Mouse (Mus musculus): Measurements from ENCODE around the gene AF067063. TPM values are rescaled to one million over a fixed set of nuclear protein-coding genes. Genes with fewer than 3 reads are reported as not detected.
"Not testable (repeated sequence)": the region's sequence is repeated elsewhere in the genome, so short reads cannot be mapped to it uniquely, and the experiment has no call there.

AF067063 gene
- polyA plus RNA-seq (2014; fragmentation: Nextera tagmentation; extraction: Ambion mirVana), result not detected in 2 replicates

GRCm38 (mm10) chr13:119830116-119830515 is at the start of gene AF067063:
AF067063 (minus strand) TSS chr13:119830216.
- H3K4me1 ChIP-seq (replicated peaks; ENCODE audit: control insufficient read depth, insufficient read depth, low read length); H3K4me3 ChIP-seq (ENCODE audit: low read depth, low read length); ATAC-seq (replicated peaks; ENCODE audit: low FRiP score): not testable (repeated sequence)

GRCm38 (mm10) chr13:119864395-119864999 is 34.5 kb upstream of the AF067063 start:
- not testable (repeated sequence) for DNase-seq (ENCODE audit: low spot score); H3K9me3 ChIP-seq (ENCODE audit: control insufficient read depth, low read length); H3K4me2 ChIP-seq; H3K27me3 ChIP-seq (replicated peaks; ENCODE audit: control insufficient read depth, insufficient read depth, low read length); H3K9ac ChIP-seq (ENCODE audit: low read depth, low read length); H3K36me3 ChIP-seq (ENCODE audit: control insufficient read depth, insufficient read depth, low read length); H3K4me3 ChIP-seq (ENCODE audit: low read depth, low read length); H3K4me1 ChIP-seq (replicated peaks; ENCODE audit: control insufficient read depth, insufficient read depth, low read length); H3K27ac ChIP-seq (ENCODE audit: low read depth, low read length); ATAC-seq (replicated peaks; ENCODE audit: low FRiP score)
- 61% methylated on average over 6 of the region's 7 CpGs for WGBS

More at GRCm38 (mm10) chr13:119830116-119830515, at the start of gene AF067063:
- not testable (repeated sequence) for H3K9ac ChIP-seq (ENCODE audit: low read depth, low read length); H3K9me3 ChIP-seq (ENCODE audit: control insufficient read depth, low read length); H3K4me2 ChIP-seq; H3K36me3 ChIP-seq (ENCODE audit: control insufficient read depth, insufficient read depth, low read length); DNase-seq (ENCODE audit: low spot score); H3K27ac ChIP-seq (ENCODE audit: low read depth, low read length); H3K27me3 ChIP-seq (replicated peaks; ENCODE audit: control insufficient read depth, insufficient read depth, low read length)

GRCm38 (mm10) chr13:119862399-119862798 is 32.4 kb upstream of the AF067063 start:
- ATAC-seq (replicated peaks; ENCODE audit: low FRiP score), result not testable (repeated sequence)
- no CpG with 5 or more reads among the region's 6 CpGs for WGBS

GRCm38 (mm10) chr13:119839982-119840381 is 10.0 kb upstream of the AF067063 start:
- not testable (repeated sequence) for H3K4me3 ChIP-seq (ENCODE audit: low read depth, low read length); H3K9ac ChIP-seq (ENCODE audit: low read depth, low read length); H3K4me1 ChIP-seq (replicated peaks; ENCODE audit: control insufficient read depth, insufficient read depth, low read length); H3K36me3 ChIP-seq (ENCODE audit: control insufficient read depth, insufficient read depth, low read length); H3K27ac ChIP-seq (ENCODE audit: low read depth, low read length); DNase-seq (ENCODE audit: low spot score); H3K4me2 ChIP-seq; ATAC-seq (replicated peaks; ENCODE audit: low FRiP score); H3K27me3 ChIP-seq (replicated peaks; ENCODE audit: control insufficient read depth, insufficient read depth, low read length); H3K9me3 ChIP-seq (ENCODE audit: control insufficient read depth, low read length)
- WGBS, result 21% methylated on average over 6 of the region's 6 CpGs

More at GRCm38 (mm10) chr13:119862399-119862798, 32.4 kb upstream of the AF067063 start:
- H3K27ac ChIP-seq (ENCODE audit: low read depth, low read length); H3K4me1 ChIP-seq (replicated peaks; ENCODE audit: control insufficient read depth, insufficient read depth, low read length); H3K36me3 ChIP-seq (ENCODE audit: control insufficient read depth, insufficient read depth, low read length); H3K4me2 ChIP-seq; DNase-seq (ENCODE audit: low spot score); H3K4me3 ChIP-seq (ENCODE audit: low read depth, low read length); H3K9me3 ChIP-seq (ENCODE audit: control insufficient read depth, low read length); H3K27me3 ChIP-seq (replicated peaks; ENCODE audit: control insufficient read depth, insufficient read depth, low read length); H3K9ac ChIP-seq (ENCODE audit: low read depth, low read length): not testable (repeated sequence)

GRCm38 (mm10) chr13:119837719-119838337 is 7.8 kb upstream of the AF067063 start:
- H3K9me3 ChIP-seq (ENCODE audit: control insufficient read depth, low read length); H3K4me1 ChIP-seq (replicated peaks; ENCODE audit: control insufficient read depth, insufficient read depth, low read length); H3K4me2 ChIP-seq; H3K9ac ChIP-seq (ENCODE audit: low read depth, low read length); H3K27me3 ChIP-seq (replicated peaks; ENCODE audit: control insufficient read depth, insufficient read depth, low read length); ATAC-seq (replicated peaks; ENCODE audit: low FRiP score); H3K4me3 ChIP-seq (ENCODE audit: low read depth, low read length); H3K36me3 ChIP-seq (ENCODE audit: control insufficient read depth, insufficient read depth, low read length); H3K27ac ChIP-seq (ENCODE audit: low read depth, low read length): not testable (repeated sequence)
- WGBS, result 5% methylated on average over 14 of the region's 23 CpGs
- peak; percentile 36 for DNase-seq (ENCODE audit: low spot score)

- DNase-seq (ENCODE audit: low spot score) (peak; percentile 38), ATAC-seq (replicated peaks; ENCODE audit: low FRiP score) (peak; percentile 52)
- not testable (repeated sequence) for H3K36me3 ChIP-seq (ENCODE audit: control insufficient read depth, insufficient read depth, low read length); H3K4me1 ChIP-seq (replicated peaks; ENCODE audit: control insufficient read depth, insufficient read depth, low read length); H3K9ac ChIP-seq (ENCODE audit: low read depth, low read length); H3K9me3 ChIP-seq (ENCODE audit: control insufficient read depth, low read length); H3K27ac ChIP-seq (ENCODE audit: low read depth, low read length); H3K27me3 ChIP-seq (replicated peaks; ENCODE audit: control insufficient read depth, insufficient read depth, low read length)
- peak overlapping the region; percentile 15; the same call in 1 of the 2 replicates for H3K4me3 ChIP-seq (ENCODE audit: low read depth, low read length)
- 11% methylated on average over 21 of the region's 23 CpGs for WGBS
- peak overlapping the region; percentile 39 for H3K4me2 ChIP-seq
Observed at GRCm38 (mm10) chr13:119836324-119836811, 6.4 kb upstream of the AF067063 start.

- DNase-seq (ENCODE audit: low spot score), result peak; percentile 35
- ATAC-seq (replicated peaks; ENCODE audit: low FRiP score), result peak; percentile 44
Observed at GRCm38 (mm10) chr13:119835320-119836056, 5.5 kb upstream of the AF067063 start, which contains the start of gene D13Ertd608e. D13Ertd608e (plus strand) TSS chr13:119836006.

GRCm38 (mm10) chr13:119817579-119818206 is 12.3 kb downstream of the AF067063 start:
- DNase-seq (ENCODE audit: low spot score) (no peak), ATAC-seq (replicated peaks; ENCODE audit: low FRiP score) (no peak)
- no peak overlapping the region for H3K9ac ChIP-seq (ENCODE audit: low read depth, low read length)
- 20% methylated on average over 2 of the region's 2 CpGs for WGBS
- H3K4me3 ChIP-seq (ENCODE audit: low read depth, low read length), result no peak overlapping the region
- H3K4me1 ChIP-seq (replicated peaks; ENCODE audit: control insufficient read depth, insufficient read depth, low read length), result no peaks in the 10 kb centered on the region
- no peaks in the 10 kb centered on the region for H3K27me3 ChIP-seq (replicated peaks; ENCODE audit: control insufficient read depth, insufficient read depth, low read length)
- no peaks in the 10 kb centered on the region for H3K36me3 ChIP-seq (ENCODE audit: control insufficient read depth, insufficient read depth, low read length)
- H3K9me3 ChIP-seq (ENCODE audit: control insufficient read depth, low read length), result no peaks in the 10 kb centered on the region
- no peak overlapping the region for H3K27ac ChIP-seq (ENCODE audit: low read depth, low read length)
- no peak overlapping the region for H3K4me2 ChIP-seq

More at GRCm38 (mm10) chr13:119835320-119836056, 5.5 kb upstream of the AF067063 start, which contains the start of gene D13Ertd608e:
- peak within 1 kb of the TSS; percentile 15; the same call in 1 of the 2 replicates for H3K4me3 ChIP-seq (ENCODE audit: low read depth, low read length)
- H3K27me3 ChIP-seq (replicated peaks; ENCODE audit: control insufficient read depth, insufficient read depth, low read length); H3K9me3 ChIP-seq (ENCODE audit: control insufficient read depth, low read length); H3K36me3 ChIP-seq (ENCODE audit: control insufficient read depth, insufficient read depth, low read length); H3K27ac ChIP-seq (ENCODE audit: low read depth, low read length); H3K4me1 ChIP-seq (replicated peaks; ENCODE audit: control insufficient read depth, insufficient read depth, low read length); H3K9ac ChIP-seq (ENCODE audit: low read depth, low read length): not testable (repeated sequence)
- peak within 1 kb of the TSS; percentile 39 for H3K4me2 ChIP-seq
- 15% methylated on average over 17 of the region's 25 CpGs for WGBS
